Mouse (Mus musculus) erythroblast, embryonic 14.5 days (primary cell): Measurements from ENCODE around the gene Capn7.

Experiments
- GATA1 ChIP-seq: IDR thresholded peaks from 2 replicates; pipeline ENCODE4 v1.6.1; 2012; ENCODE audit warnings: low read length, inconsistent platforms, mixed read lengths
- TAL1 ChIP-seq: IDR thresholded peaks from 3 replicates; pipeline ENCODE4 v1.6.1; 2012; ENCODE audit warnings: low read length, inconsistent platforms, mixed read lengths

DNA sequence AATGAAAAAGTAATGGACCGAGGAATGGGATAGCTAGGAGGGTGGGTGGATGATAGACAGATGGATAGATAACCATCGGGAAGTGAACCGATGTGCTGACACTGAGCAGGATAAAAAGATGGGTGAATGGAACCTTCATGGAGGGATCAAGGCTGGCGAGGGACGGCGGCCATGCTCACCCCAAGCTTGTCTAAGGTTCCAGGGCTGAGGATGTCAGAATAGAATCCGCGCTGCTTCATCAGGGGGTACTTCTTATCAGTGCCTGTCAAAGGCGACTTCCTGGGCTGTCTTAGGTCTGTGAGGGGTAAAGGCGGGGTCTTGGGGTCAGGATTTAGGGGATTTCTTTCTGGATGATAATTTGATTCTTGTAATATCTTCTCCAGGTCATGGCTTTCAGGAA is 16.9 kb upstream of the Capn7 start:
- TF ChIP-seq GATA1 (no peak), TAL1 (no peak)
